Mouse (Mus musculus): ENCODE results near the gene Lsm14b.

DNA sequence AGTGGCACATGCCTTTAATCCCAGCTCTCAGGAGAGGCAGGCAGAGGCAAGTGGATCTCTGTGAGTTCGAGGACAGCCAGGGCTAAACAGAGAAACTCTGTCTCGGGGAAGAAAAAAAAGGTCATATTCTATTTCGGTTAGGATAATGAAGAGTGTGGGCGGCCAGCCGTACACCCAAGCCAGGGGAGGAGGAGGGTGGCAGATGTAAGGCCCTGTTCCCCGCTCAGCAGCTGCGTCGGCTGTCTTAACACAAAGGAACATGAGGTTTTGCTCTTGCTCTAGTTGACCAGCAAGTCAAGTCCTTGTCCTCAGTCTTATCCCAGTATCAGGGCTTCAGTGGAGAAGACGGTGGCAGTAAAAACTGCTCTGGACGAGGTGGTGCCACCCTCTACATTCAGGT is 58.3 kb downstream of the Lsm14b start:
- TF ChIP-seq CTCF (conservative IDR thresholded peaks at IDR 0.05; ENCODE audit: low read length) (no peak), NANOG (IDR thresholded peaks at IDR 0.05; ENCODE audit: borderline replicate concordance, low read length) (no peak), POU5F1 (IDR thresholded peaks at IDR 0.05; ENCODE audit: borderline replicate concordance, low read length) (no peak)

All from E14TG2a.4 (cell line).